Mouse (Mus musculus): ENCODE data around the gene Atp5d.

The Atp5d gene

DNA sequence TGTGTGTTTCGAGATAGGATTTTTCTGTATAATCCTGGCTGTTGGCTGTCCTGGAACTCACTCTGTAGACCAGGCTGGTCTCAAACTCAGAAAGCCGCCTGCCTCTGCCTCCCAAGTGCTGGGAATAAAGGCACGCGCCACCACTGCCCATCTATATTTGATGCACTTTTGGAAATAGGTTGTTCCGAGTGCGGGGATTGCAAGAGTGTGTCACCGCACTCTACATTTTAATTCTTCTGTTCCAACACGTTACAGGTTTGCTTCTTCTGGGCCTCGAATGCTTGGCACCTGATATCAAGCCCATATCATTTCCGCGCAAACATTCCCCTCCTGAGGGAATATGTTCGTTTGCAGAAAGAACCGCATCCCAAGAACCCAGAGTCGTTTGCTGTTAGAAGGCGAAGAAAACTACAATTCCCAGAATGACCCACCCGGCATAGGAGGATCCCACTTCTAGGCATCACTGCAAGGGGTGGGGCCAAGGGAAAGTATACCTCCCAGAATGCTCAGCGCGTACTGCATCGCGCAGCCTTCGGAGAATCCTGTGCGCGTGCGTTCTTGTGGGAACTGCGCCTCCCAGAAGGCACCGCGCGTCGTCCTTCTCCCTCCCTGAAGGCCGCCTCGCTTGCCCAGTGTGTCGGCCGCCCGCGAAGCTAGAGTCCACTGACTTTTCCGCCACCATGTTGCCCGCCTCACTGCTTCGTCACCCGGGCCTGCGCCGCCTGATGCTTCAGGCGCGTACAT, 3.5 kb downstream of the Atp5d start:
- DNase-seq, result peak; percentile 95 to 96

DNA sequence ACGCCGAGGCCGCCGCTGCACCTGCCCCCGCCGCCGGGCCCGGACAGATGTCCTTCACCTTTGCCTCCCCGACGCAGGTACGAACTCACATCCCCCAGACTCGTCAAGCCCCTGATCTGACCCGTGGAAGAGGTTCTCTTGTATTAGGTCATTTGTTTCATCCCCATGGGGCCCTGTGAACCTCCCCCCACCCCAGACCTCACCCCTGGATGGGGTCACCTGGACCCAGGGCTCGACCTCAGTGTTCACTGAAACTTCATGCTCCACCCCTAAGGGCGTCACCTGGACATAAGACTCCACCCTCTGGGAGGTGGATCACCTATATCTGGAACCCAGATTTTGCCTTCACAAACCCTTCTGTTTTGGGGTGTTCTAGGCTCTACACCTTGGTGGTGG, 4.1 kb downstream of the Atp5d start:
- DNase-seq, result no peak

DNA sequence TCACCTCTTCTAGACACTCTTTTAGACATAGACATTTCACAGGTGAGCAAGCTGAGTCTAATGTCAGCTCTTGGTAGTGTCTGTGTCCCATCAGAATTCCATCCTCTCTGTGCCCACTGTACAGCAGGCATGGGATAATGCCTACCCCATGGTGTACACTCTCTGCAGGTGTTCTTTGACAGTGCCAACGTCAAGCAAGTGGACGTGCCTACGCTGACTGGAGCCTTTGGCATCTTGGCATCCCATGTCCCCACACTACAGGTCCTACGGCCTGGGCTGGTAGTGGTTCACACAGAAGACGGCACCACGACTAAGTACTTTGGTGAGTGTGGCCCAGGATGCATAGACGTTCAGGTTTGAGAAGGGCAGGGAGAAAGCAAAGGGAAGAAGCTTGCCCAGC, 5.2 kb downstream of the Atp5d start:
- DNase-seq, result no peak

DNA sequence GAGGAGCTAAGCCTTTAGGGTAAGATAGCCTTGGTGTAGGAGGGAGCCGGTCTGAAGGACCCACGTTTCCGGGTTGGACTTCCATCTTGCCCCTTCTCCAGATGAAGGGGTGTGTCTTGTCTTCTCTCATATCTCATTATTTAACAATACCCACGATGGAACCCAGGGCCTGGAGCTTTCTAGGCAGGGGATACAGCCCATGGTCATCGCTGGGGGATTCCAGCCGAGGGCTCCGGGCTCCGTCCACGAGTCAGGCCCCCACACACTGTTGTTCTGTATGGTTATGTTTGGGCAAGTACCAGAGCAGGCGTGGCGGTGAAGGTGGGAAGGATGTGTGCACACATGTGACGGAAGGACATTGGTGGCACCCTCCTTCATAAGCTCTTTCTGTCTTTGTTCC, 5.7 kb downstream of the Atp5d start:
- DNase-seq, result peak in 1 of 2 experiments; percentile 25

DNA sequence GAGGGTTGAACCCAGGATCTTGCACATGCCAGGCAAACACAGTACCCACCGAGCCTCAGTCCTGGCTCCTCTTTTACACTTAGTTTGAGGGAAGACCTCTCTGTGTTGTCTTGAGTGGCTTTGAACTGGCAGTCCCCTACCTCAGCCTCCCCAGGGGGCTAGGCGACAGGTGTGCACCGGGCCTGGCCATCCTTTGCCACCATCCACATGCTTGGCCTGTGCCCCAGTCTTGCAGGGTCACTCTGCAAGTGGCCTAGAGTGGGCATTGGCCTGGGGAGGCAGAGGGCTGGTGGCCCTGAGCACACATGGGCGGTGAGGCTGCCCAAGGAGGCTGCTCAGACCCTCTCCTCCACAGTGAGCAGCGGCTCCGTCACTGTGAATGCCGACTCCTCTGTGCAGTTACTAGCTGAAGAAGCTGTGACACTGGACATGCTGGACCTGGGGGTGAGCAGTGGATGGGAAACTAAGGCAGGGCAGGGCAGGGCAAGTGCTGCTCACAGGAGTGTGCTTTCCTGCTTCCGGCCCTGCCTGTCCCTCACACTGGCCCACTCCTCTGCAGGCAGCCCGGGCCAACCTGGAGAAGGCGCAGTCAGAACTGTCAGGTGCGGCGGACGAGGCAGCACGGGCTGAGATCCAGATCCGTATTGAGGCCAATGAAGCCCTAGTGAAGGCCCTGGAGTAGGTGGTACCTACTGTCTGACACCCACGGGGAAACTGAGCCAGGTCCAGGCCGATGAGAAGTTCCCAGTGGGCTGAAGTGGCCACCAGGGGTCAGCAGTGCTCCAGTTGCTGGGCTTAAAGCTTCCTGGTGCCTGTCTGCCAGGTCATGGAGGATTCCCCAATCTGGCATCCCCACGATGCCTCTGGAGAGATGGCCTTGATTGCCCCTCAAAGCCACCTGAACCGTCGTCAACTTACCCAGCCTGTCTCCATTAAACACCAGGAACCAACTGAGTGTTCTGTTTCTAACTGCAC, 6.7 kb downstream of the Atp5d start:
- DNase-seq, result peak; percentile 80 to 86

DNA sequence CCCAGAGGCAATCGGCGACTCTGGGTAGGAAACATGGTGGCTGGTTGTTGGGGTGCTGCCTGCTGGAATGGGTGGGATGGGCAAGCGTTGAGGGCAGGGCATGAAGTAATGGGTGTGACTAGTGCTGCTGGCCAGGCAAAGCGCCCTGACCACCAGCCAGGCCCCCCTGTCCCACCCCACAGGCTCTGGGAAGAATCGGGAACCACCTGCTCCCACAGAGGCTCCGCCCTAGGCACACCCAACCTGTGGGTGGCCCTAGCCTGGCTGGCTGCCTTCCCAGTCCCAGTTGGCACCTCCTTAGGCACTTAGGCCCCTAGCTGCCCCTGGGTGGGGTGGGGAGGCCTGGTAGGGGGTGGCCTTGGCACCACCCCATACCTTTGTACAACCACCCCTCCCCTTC, 7.5 kb downstream of the Atp5d start:
- peak; percentile 59 to 82 for DNase-seq

DNA sequence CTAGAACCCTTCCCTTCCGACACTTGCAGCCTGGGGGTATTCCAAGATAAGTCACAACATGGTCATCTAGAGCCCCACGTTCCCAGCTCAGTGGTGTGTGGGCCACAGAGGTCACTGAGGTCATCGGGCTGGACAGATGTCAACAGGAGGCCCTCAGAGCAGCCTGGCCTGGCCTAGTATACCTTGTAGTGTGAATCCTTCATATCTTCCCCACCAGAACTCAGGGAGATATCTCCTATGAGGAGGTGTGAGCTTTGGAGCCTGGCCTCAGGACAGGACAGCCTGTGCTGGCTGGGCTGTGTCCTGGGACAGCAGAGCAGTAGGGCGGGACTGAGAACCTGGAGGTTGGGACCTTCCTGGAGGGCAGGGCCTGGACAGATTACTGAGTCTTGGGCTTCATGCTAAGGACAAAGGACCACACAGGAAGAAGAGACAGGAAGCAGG, 8.2 kb downstream of the Atp5d start:
- DNase-seq, result peak in 1 of 2 experiments; percentile 40

DNA sequence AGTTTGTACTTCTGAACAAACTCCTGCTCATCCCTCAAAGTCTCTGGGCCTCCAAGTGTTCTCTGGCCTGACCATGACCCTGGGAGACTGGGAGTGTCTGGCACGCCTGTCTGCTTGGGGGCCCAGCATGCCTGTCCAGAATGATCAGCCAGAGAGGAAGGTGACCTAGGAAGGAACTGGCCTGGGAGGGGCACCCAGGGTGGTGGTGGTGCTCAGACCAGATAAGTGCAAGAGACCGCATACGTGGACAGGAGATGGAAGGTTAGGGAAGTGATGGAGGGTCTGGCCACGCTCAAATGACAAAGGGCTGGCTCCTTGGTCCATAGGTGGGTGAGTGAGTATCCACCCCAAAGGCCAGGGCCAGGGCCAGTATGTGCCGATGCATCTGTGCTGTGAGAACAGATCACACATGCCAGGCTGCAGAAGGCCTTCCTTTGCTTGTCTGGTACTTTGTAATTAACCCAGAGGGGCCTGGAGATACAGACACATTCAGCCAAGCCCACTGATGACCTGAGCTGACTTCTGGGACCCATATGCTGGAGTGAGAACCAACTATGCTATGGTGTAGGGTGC, 8.8 kb downstream of the Atp5d start:
- peak in 1 of 2 experiments; percentile 41 for DNase-seq

DNA sequence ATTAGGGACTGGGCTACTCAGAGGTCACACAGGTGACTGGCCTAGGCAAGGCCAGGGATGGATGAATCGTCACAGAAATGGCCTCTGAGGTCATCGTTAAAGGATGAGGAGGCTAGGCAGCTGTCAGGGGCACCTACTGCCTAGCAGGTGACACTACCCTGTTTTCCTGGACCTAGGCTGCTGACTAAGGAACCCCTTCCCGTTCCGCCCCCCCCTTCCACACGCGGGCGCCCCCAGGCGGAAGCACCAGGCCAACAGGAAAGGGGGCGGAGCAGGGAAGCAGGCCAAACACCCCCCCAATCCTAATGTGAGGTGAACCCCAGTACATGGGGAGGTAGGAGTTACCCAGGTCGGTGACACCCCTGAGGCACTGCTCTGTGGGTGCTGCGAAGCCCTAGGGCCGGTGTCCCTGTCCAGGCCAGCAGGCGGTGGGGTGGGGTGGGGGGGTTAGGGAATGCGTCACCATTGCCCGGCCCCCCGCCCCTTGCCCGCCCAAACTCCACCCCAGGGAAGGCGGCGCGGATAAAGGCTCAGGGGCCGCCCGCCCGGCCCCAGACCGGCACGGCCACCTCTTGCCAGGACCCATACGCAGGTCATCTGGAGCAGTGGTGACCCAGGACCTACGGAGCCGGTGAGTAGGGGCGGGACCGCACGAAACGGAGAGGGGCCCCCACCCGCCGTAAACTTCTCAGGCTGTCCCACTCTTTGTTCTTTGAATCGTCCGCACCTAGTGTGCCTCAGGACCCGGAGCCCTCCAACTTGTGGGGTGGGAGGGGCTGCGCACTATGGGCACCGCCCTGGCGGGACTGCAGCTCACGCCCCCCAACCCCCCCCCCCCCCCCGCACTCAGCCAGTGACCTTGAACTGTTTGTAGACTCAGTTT, 9.5 kb downstream of the Atp5d start, which contains the start of gene Midn:
TSS of gene Midn (plus strand) at position 554 of the 883 bp plus-strand sequence.
- peak; percentile 90 to 92 for DNase-seq

DNA sequence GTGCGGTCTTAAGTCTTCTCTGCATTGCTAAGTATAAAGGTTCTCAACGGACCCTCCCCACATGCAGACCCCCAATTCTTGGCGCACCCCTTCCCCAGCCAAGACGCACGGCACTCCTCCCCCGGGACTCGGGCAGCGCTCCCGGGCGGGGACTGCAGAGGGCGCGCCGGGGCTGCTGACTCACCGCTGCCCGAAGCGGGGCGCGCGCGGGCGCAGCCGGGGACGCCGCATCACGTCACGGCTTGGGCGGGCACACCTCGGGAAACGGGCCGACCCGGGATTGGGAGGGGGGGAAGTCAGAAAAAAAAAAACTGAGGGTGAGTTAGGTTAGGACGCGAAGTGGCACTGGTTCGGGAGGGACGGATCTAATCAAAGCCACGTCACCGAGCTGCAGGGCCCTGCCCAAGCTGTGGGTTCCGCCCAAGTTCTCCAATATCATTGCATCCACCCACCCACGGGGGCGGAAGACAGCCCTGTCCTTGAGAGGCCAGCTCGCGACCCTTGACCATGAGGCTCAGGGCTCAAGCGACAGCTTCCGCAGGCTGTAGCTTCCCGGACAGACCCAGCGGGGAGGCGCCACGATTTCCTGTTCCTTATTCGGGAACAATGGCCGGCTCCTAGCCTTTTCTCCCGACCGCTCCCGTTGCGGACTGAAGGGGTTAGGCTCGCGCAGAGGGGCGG, 10.3 kb downstream of the Atp5d start:
- DNase-seq, result peak; percentile 97

DNA sequence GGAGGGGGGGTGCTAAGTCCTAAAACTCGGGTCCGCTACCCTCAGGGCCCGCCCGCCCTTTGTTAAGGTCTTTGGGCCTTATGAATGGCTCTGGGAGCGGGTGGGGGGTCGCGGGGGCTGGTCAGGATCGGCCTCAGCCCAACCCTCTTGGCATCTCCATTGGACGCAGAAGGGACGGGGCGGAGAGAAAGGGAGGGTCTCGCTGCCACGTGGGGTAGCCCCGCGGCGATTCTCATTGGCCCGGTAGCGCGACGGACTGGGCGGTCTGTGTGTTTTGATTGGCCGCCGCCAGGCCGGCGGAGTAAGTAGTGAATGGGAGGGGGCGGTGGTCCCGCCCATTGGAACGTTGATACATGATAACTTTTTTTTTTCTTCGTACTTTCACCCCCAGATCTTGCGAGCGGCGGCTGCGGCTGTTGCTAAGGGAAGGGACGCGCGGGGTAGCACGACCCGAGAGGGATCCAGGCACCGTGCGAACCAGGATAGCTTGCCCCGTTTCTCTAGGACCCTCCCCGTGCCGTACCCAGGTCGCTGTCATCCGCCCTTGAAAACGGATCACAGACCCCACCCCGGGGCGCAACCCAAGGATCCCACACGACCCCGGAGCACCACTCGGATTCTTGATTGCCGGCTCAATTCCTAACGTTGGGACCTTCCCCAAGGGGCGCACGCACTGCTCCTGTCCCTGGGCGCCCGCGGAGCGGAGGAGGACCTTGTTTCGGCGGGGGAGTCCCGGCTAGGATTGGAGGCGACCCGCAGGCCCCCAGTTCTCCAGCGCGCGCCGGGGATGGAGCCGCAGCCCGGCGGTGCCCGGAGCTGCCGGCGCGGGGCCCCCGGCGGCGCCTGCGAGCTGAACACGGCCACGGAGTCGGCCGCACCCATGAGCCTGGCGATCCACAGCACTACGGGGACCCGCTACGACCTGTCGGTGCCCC, 11.1 kb downstream of the Atp5d start:
- DNase-seq, result peak; percentile 98 to 100

DNA sequence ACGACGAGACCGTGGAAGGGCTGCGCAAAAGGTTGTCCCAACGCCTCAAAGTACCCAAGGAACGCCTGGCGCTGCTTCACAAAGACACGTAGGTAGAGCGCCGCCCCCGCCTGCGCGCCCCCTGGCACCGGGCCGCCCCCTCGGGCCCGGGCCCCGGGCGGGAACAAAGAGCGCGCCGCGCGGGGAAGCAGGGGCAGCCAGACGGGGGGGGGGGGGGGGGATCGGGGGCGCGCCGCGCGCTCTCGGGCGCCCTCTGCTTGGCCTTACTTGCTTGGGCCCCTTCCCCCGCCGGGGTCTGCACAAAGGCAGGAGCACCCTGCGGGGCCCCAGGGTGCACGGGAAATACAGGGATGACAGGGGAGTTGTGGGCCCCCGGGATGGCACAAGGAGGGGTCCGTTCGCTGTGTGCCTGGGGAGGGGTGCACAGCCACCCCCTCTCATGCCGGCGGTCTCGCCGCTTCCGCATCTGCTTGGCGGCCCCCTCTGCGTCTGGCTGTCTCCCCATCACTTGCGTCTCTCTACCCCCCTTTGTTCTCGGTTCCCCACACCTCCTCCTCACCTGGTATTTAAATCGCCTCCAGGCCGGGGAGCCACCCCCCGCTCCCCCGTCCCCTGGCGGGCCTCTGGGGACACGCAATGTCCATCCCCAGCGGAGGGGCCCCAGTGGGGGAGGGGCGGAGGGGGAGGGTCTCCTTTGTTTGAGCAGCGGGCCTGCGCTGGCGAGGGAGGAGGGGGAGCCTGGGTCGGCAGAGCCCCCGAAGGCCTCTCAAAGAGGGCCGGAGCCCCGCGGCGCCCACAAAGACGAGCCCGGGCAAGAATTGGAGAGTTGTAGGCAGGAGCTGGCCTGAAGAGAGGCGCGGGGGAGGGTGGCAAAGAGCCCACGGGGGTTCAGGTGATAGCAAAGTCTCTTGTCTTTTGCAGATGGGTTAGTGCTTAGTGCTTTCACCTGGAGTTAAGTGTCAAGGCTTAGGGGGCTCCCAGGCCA, 12.1 kb downstream of the Atp5d start:
- DNase-seq, result peak; percentile 72 to 85

DNA sequence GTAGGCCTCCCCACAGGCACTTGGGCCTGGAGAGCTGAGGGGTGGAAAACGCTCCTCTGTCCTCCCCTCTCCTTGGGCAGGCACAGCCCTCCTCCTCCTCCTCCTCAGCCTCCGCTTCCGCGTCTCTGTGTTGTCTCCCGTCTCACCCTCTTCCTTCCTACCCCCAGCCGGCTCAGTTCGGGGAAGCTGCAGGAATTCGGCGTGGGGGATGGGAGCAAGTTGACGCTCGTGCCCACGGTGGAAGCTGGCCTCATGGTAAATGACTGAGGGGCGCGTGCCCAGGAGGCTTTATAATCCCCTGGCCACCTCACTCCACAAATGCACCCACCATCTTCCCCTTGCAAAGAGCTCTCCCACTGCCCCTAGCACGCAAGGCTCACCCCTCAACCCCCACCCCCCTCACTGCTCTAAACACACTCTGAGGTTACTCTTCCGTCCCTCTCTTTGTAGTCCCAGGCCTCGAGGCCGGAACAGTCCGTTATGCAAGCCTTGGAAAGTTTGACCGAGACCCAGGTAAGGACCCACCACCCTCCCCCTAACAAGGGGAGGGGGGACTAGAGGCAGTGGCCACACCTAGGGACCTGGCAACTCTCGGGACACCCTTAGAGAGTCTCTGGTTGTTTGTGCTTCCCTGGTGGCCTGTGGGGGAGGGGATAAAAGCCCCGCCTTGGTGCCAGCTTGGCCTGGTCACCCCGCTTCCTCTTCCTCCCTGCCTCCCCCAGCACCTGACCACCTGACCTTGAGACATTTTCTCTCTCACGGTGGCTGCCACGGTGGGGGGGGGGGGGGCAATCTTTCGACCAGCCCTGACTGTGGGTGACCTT, 13.0 kb downstream of the Atp5d start:
- DNase-seq, result peak; percentile 85 to 89

DNA sequence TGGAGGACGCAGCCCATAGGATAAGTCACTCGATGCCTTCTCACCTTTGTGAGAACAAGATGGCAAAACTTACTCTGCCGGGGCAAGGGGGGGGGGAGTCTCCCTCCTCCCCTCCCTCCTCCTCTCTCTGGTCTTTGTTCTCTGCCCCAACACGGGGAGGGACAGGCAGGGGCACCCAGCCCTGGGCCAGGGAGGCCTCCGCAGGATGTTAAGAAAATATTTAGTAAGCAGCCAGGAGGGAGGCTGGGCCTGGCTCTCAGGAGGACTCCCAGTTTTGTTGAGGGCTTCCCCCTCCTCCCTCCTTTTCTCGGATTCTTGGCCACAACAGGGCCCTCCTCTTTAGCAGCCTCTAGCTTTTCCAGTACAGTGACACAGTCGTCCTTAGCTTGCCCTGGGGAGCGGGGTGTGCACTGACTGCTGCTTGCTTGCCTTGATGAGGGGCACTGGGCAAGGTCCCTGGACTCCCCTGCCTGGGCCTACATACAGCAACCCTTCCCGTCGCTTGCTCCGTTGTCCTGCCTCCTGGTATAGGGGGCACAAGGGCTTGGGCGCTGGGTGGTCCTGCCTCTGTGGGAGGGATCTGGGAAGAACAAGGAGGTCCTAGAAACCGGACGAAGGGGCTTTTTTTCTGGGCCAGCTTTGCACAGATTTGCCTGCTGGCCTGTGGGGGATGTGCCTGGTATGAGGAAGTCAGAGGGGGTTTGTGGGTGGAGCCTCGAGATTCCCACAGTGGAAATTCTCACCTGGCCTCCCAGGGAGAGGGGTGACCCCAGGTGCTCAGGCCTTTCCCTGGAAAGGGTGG, 13.8 kb downstream of the Atp5d start:
- peak; percentile 74 to 88 for DNase-seq

DNA sequence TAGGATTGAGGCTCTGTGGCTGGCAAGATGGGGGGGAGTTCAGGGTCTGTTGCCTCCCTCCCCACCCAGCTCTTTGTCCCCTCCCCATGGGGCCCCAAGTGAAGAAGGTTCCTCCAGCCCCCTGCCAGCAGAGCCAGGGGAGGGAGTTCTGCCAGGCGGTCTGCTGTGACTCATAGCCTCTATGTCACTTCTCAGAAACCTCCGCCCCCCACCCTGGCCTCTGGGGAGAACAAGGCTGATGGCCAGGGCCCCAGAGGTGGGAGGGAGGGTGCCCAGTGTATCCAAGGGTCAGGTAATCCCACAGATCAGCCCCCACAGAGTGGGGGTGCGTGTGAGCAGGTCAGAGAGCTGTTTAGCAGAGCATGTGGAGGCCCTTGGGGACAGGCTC, 14.4 kb downstream of the Atp5d start:
- DNase-seq, result peak; percentile 71 to 79

DNA sequence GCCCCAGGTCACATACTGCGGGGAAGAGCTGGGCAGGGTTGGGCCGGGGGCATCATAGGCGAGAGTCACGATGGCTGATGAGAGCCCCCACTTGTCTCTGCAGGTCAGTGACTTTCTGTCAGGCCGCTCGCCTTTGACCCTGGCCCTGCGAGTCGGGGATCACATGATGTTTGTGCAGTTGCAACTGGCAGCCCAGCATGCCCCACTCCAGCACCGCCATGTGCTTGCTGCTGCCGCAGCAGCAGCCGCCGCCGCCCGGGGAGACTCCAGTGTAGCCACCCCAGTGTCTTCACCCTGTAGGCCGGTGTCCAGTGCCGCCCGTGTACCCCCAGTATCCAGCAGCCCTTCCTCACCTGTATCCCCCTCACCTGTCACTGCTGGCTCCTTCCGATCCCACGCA, 15.3 kb downstream of the Atp5d start:
- no peak for DNase-seq

DNA sequence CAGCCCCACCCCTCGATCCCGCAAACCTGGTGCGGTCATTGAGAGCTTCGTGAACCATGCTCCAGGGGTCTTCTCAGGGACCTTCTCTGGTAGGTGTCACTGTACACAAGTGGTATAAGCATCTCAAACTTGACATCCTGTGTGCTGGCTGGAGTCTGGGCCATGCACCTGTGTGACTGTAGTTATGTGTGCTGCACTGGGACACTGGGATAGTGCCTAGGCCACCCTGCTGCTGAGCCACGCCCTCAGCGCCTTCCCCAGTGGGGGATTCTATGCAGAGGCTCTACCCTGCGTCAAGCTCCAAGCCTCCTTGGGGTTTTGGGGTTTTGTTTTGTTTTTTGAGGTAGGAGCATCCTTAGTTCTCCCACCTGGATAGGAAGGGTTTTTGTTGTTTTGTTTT, 16.0 kb downstream of the Atp5d start:
- DNase-seq, result no peak

Measured in lung, postnatal 4 days (tissue).